In the genomic region with DNA sequence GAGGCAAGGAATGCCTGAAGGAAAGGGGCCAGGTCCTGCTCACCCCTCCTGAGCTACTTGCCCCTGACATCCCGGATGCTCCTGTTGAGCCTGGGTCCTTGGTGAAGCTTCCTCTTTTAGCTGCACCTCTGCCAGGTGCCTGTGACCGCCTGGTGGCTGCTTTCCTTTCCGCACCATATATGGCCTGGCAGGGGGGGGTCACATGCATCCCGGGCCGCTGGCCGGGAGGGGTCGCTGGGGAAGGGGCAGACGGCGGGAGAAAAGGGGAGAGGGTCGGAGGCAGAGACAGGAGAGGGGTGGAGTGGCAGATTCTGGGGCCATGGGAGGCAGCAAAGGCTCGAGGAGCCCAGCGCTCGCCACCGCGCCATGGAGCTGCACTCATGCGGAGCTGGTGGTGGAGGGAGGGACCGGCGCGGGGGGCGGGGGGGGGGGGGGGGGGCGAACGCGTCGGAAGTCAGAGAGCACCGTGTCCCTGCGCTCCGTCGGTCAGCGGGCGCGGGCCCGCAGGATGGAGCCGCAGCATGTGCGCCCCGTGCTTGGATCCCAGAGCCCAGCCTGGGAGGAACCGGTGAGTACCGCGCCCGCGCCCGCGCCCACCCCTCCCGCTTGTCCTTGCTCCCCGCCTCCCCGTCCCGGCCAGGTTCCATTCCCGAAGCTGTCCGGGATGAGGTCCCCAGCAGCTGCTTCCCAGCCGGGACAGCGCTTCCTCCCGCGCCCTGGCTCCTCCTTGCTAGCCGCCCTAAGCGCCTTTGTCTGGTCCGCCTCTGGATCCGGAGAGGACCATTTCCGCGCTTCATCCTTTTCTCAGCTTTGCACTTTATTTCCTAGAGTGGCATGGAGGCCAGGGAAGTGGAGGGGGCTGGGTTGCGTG, we compare ENCODE assay signal across 9 mouse cellular contexts. TPM values are rescaled to one million over a fixed set of nuclear protein-coding genes. Genes with fewer than 3 reads are reported as not detected.
DNase-seq lines count a peak whose midpoint lies in the region; ATAC-seq and TF ChIP-seq lines count a peak whose summit lies in the region.
"Not testable (repeated sequence)": the region's sequence is repeated elsewhere in the genome, so short reads cannot be mapped to it uniquely, and the experiment has no call there.
"Had no signal": no experiment of that assay in that cellular context is flagged by ENCODE, and none has a peak within 500 bp of the region (broad histone marks: within the 10 kb centered on the region; RNA-seq: fewer than 3 reads in every experiment).

A gene (plus strand): TSS at position 484 of the 871 bp plus-strand sequence.

- peak within 1 kb of the TSS; percentile 46 for H3K4me3 ChIP-seq in forebrain, embryonic 16.5 days (replicated peaks; ENCODE audit: low read length)
- H3K4me3 ChIP-seq in heart, postnatal 0 days (ENCODE audit: low read depth, low read length) = peak within 1 kb of the TSS; percentile 13; the same call in 1 of the 2 replicates
- H3K4me3 ChIP-seq in kidney, adult 2 months (ENCODE audit: insufficient read depth, low read depth, low read length) = not testable (repeated sequence)
- peak within 1 kb of the TSS; percentile 24 for H3K4me3 ChIP-seq in limb, embryonic 11.5 days (ENCODE audit: low read depth, low read length)
- H3K4me3 ChIP-seq in midbrain, embryonic 10.5 days = peak within 1 kb of the TSS; percentile 59

- peak; percentile 0 for DNase-seq in CD4-positive helper T cell, adult 2 months (ENCODE audit: low read depth, low spot score)
- DNase-seq in cerebellum, postnatal 10 days = peak; percentile 56 to 64
- DNase-seq in heart, postnatal 0 days (ENCODE audit: low spot score) = not testable (repeated sequence)
- peak; percentile 48 for DNase-seq in kidney, adult 2 months
- DNase-seq in limb, embryonic 11.5 days (ENCODE audit: low spot score) = peak; percentile 33
- peak; percentile 44 for DNase-seq in midbrain, embryonic 10.5 days (ENCODE audit: low spot score)
- peak; percentile 34 for DNase-seq in right cerebral cortex, postnatal 25 days

- H3K9me3 ChIP-seq in forebrain, embryonic 16.5 days (ENCODE audit: control insufficient read depth, low read length); heart, postnatal 0 days (replicated peaks; ENCODE audit: control insufficient read depth, low read length); limb, embryonic 11.5 days (ENCODE audit: control insufficient read depth, low read length); midbrain, embryonic 10.5 days (replicated peaks): not testable (repeated sequence)

- H3K27ac ChIP-seq in forebrain, embryonic 16.5 days (ENCODE audit: low read length); heart, postnatal 0 days (ENCODE audit: low read depth); kidney, adult 2 months (ENCODE audit: insufficient read depth, low read depth, low read length); limb, embryonic 11.5 days (replicated peaks; ENCODE audit: low read depth, low read length): not testable (repeated sequence)
- peak within 1 kb of the TSS; percentile 77 for H3K27ac ChIP-seq in midbrain, embryonic 10.5 days (replicated peaks)

- H3K4me2 ChIP-seq in forebrain, embryonic 16.5 days (ENCODE audit: low read length) = peak within 1 kb of the TSS; percentile 52
- peak within 1 kb of the TSS; percentile 42; the same call in 1 of the 2 replicates for H3K4me2 ChIP-seq in heart, postnatal 0 days (ENCODE audit: low read depth, low read length)
- H3K4me2 ChIP-seq in limb, embryonic 11.5 days (ENCODE audit: low read depth, severe bottlenecking) = peak within 1 kb of the TSS; percentile 52

- H3K4me1 ChIP-seq in forebrain, embryonic 16.5 days (replicated peaks; ENCODE audit: control insufficient read depth, insufficient read depth, low read length); heart, postnatal 0 days (ENCODE audit: control insufficient read depth, insufficient read depth); kidney, adult 2 months (ENCODE audit: control insufficient read depth, insufficient read depth, low read length); limb, embryonic 11.5 days (ENCODE audit: control insufficient read depth, insufficient read depth, low read length); midbrain, embryonic 10.5 days: not testable (repeated sequence)

- WGBS in forebrain, embryonic 16.5 days = 1% methylated on average over 35 of the region's 59 CpGs
- WGBS in heart, postnatal 0 days = 2% methylated on average over 20 of the region's 59 CpGs
- under 1% methylated on average over 39 of the region's 59 CpGs for WGBS in kidney, adult 2 months
- WGBS in limb, embryonic 11.5 days = 1% methylated on average over 24 of the region's 59 CpGs
- WGBS in midbrain, embryonic 10.5 days = under 1% methylated on average over 25 of the region's 59 CpGs

- peak; percentile 59; the same call in 1 of the 2 replicates for ATAC-seq in forebrain, embryonic 16.5 days
- ATAC-seq in heart, postnatal 0 days (ENCODE audit: insufficient read depth, low read depth); limb, embryonic 11.5 days (ENCODE audit: insufficient number of reproducible peaks, low FRiP score, low TSS enrichment, low read depth): not testable (repeated sequence)

- not testable (repeated sequence) for H3K36me3 ChIP-seq in forebrain, embryonic 16.5 days (ENCODE audit: control insufficient read depth, insufficient read depth); heart, postnatal 0 days (replicated peaks; ENCODE audit: control insufficient read depth, insufficient read depth, low read length); kidney, adult 2 months (ENCODE audit: control insufficient read depth, insufficient read depth, low read length); limb, embryonic 11.5 days (ENCODE audit: control insufficient read depth, insufficient read depth, low read length); midbrain, embryonic 10.5 days

- TF ChIP-seq POLR2A in kidney, adult 2 months (IDR thresholded peaks at IDR 0.05; ENCODE audit: low read depth, low read length) = not testable (repeated sequence)

- peak within 1 kb of the TSS; percentile 62 for H3K9ac ChIP-seq in forebrain, embryonic 16.5 days (replicated peaks; ENCODE audit: low read depth, low read length)
- H3K9ac ChIP-seq in heart, postnatal 0 days (replicated peaks; ENCODE audit: low read depth, low read length) = not testable (repeated sequence)
- H3K9ac ChIP-seq in limb, embryonic 11.5 days (ENCODE audit: low read length) = peak within 1 kb of the TSS; percentile 22; the same call in 1 of the 2 replicates

- not testable (repeated sequence) for TF ChIP-seq EP300 in heart, postnatal 0 days (IDR thresholded peaks at IDR 0.05; ENCODE audit: low read depth)

- not testable (repeated sequence) for H3K27me3 ChIP-seq in forebrain, embryonic 16.5 days (replicated peaks; ENCODE audit: control insufficient read depth, insufficient read depth, low read length); heart, postnatal 0 days (ENCODE audit: control insufficient read depth, insufficient read depth, low read length); kidney, adult 2 months (replicated peaks; ENCODE audit: control insufficient read depth, insufficient read depth, low read length); limb, embryonic 11.5 days (ENCODE audit: control insufficient read depth, insufficient read depth, low read length); midbrain, embryonic 10.5 days (ENCODE audit: low read depth, poor library complexity, severe bottlenecking)

- not testable (repeated sequence) for TF ChIP-seq CTCF in heart, postnatal 0 days (IDR thresholded peaks at IDR 0.05; ENCODE audit: low read depth); kidney, adult 2 months (conservative IDR thresholded peaks at IDR 0.05; ENCODE audit: insufficient read depth, insufficient read length, low read depth, low read length)

RNA-seq across cellular contexts. Expression of the gene that starts here (rescaled TPM):
- 4.3 and 4.6 TPM in 2 replicates for polyA plus RNA-seq in forebrain, embryonic 16.5 days (2015; fragmentation: Nextera tagmentation; extraction: Ambion mirVana)
- total RNA-seq in heart, postnatal 0 days (2014; rRNA removed; ENCODE audit: low replicate concordance) = not detected in 2 replicates
- polyA plus RNA-seq in heart, postnatal 0 days (2015; fragmentation: Nextera tagmentation; extraction: Ambion mirVana) = not detected in 2 replicates
- polyA plus RNA-seq in kidney, adult 2 months (2012; rRNA removed) = not detected in 2 replicates
- polyA plus RNA-seq in limb, embryonic 11.5 days (2014; fragmentation: Nextera tagmentation; extraction: Ambion mirVana) = 0.96 and 1.0 TPM in 2 replicates
- 0.79 TPM in 2 replicates for polyA plus RNA-seq in midbrain, embryonic 10.5 days (2016; fragmentation: Nextera tagmentation; extraction: Ambion mirVana)
- total RNA-seq: liver, adult 2 months had no signal
- polyA plus RNA-seq: liver, adult 2 months had no signal

Comparison
In these comparisons a context has a peak if more than half of its experiments do, and no peak if none do; other contexts are left out.
1. Peak in DNase-seq in kidney, adult 2 months; RNA of the gene not detected or under 1 TPM.
2. Peak in DNase-seq, H3K4me3 ChIP-seq and H3K27ac ChIP-seq in midbrain, embryonic 10.5 days; RNA of the gene not detected or under 1 TPM.